Mouse (Mus musculus) embryonic facial prominence, embryonic 11.5 days (tissue): ENCODE results near the gene Gm5269. TPM values are rescaled to one million over a fixed set of nuclear protein-coding genes. Genes with fewer than 3 reads are reported as not detected.

Source experiments
- ATAC-seq: fragments of 200-750 bp; cut with Nextera tagmentation; replicated peaks from 2 replicates; pipeline ENCODE4 v1.8.0; 2017; ENCODE audit warnings: low read depth; ENCODE audit not compliant: insufficient number of reproducible peaks, low FRiP score, low TSS enrichment
- DNase-seq: peaks from one replicate; pipeline ENCODE4 v3.0.0-alpha.2; 2015; ENCODE audit warnings: low spot score
- H3K27ac ChIP-seq: fragments of 300-500 bp; sonication (generic); replicated peaks from 2 replicates; pipeline ENCODE4 v1.5.1; 2014; ENCODE audit warnings: mild to moderate bottlenecking, low read depth, low read length, control low read depth
- H3K27me3 ChIP-seq: fragments of 300-500 bp; sonication (generic); 2 replicates; pipeline ENCODE4 v1.6.1; 2014; ENCODE audit warnings: mild to moderate bottlenecking, low read length, moderate library complexity, mixed read lengths; ENCODE audit not compliant: control insufficient read depth, insufficient read depth
- H3K36me3 ChIP-seq: fragments of 300-500 bp; sonication (generic); replicated peaks from 2 replicates; pipeline ENCODE4 v1.6.1; 2014; ENCODE audit warnings: low read depth, mild to moderate bottlenecking, low read length, moderate library complexity, mixed read lengths; ENCODE audit not compliant: control insufficient read depth, insufficient read depth
- H3K4me1 ChIP-seq: fragments of 300-500 bp; sonication (generic); 2 replicates; pipeline ENCODE4 v1.6.1; 2014; ENCODE audit warnings: low read length, mixed read lengths; ENCODE audit not compliant: control insufficient read depth, insufficient read depth
- H3K4me2 ChIP-seq: fragments of 300-500 bp; sonication (generic); 2 replicates; pipeline ENCODE4 v1.6.1; 2014; ENCODE audit warnings: low read depth, mild to moderate bottlenecking, control low read depth, low read length, moderate library complexity
- H3K4me3 ChIP-seq: fragments of 300-500 bp; sonication (generic); 2 replicates; pipeline ENCODE4 v1.5.1; 2014; ENCODE audit warnings: low read depth, low read length, control low read depth
- H3K9ac ChIP-seq: fragments of 300-500 bp; sonication (generic); replicated peaks from 2 replicates; pipeline ENCODE4 v1.6.1; 2014; ENCODE audit warnings: mild to moderate bottlenecking, control low read depth, low read length
- H3K9me3 ChIP-seq: fragments of 300-500 bp; sonication (generic); replicated peaks from 2 replicates; pipeline ENCODE4 v1.6.1; 2016; ENCODE audit warnings: mild to moderate bottlenecking, low read length, inconsistent platforms, mixed read lengths; ENCODE audit not compliant: control insufficient read depth
- WGBS: fragments of 180-500 bp; shearing (Covaris S2); extraction: QIAGEN DNeasy Blood & Tissue Kit; methylation state at CpG from one replicate; pipeline ENCODE4 v1.1.7; 2014; 5-methylcytosine and 5-hydroxymethylcytosine counted together
- polyA plus RNA-seq: library from polyadenylated mRNA; unstranded; fragments of >200 nt; fragmentation: Nextera tagmentation; extraction: Ambion mirVana; gene quantifications from 2 replicates; pipeline ENCODE4 v1.2.1, GENCODE M21; 2014

Gm5269 gene
- polyA plus RNA-seq, 1 experiment from 2014 or later: not detected

DNA sequence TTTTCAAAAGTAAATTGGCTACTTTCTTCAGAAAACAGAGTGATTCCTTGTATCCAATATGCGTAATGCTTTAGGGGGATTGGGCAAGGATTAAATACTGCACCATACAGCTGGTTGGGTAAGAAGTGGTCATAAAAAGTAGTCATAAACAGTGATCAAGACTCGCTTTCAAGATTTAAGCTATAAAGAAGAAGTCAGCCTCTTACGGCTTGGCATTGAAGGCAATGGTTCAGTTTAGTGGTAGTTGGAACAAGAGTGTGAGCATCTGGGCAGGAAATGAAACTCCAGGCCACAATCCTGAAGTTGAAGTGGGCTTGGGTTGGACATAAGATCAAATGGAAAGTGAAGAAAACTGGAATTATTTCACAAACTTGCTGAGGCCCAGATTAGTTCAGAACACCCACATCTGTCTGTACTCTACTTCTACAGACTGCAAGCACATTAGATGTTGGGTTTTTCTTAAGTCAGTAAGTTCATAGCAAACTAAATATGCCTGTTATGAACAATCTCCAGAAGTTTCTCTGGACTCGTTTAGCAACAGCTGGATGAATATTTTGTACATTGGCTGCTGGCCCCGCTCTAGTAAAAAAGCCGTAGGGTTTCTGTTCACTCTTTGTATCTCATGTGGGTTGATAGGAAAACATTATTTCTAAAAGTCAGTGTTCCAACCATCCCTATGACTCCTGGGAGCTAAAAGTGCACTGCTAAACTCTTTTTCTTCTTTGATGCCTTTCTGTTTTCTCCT lies 4.3 kb upstream of the Gm5269 start:
- Histone ChIP-seq H3K9ac (no peak overlapping the region), H3K9me3 (no peaks in the 10 kb centered on the region), H3K4me3 (no peak overlapping the region), H3K4me2 (no peak overlapping the region), H3K4me1 (no peaks in the 10 kb centered on the region), H3K36me3 (no peaks in the 10 kb centered on the region), H3K27me3 (no peaks in the 10 kb centered on the region), H3K27ac (no peak overlapping the region)
- no peak for ATAC-seq
- 88% methylated on average over 6 of the region's 6 CpGs for WGBS
- no peak for DNase-seq

DNA sequence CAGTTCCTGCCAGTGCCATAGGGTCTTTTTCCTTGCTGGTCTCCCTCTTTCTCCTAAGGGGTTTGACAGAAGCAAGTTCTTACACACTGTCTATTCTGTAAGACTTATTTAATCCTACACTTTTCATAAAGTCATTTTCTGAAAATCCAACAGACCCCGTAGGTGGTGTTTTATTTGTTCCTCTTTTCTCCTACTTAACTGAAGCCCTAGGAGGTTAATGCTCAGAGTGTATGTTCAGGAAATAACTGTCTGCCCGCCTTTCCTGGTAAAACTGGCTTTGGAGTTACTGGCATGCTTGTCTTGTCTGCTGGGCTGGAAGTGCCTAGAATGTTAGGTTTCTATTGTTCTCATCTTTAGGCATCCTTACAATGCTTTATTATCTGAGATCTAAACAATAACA lies 1.9 kb upstream of the Gm5269 start:
- ATAC-seq (no peak), DNase-seq (no peak)
- Histone ChIP-seq H3K4me2 (no peak overlapping the region), H3K27ac (no peak overlapping the region), H3K4me1 (no peaks in the 10 kb centered on the region), H3K9me3 (no peaks in the 10 kb centered on the region), H3K4me3 (no peak overlapping the region), H3K27me3 (no peaks in the 10 kb centered on the region), H3K36me3 (no peaks in the 10 kb centered on the region), H3K9ac (no peak overlapping the region)
- WGBS: 72% methylated on average over 2 of the region's 2 CpGs

DNA sequence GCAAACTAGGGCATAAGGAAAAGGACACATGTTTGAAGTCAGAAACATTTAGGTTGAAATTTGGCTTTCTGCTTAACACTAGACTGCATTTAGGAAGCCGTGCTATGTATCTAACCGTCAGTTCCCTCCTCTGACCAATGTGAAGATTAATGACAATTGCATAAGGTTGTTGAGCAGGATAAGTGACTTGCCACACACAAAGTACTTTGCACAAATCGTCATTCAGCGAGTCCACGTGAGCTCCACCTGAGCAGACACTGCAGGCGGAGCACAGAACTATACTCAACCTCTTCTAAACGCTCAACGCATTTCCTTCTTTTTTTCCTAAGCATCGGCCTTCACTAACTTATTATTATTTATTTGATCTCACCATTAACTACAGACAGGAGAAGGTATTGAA lies 3.3 kb downstream of the Gm5269 start:
- WGBS: 90% methylated on average over 9 of the region's 9 CpGs
- DNase-seq: no peak
- H3K9me3 ChIP-seq: no peaks in the 10 kb centered on the region
- no peak for ATAC-seq
- H3K9ac ChIP-seq: no peak overlapping the region
- no peak overlapping the region for H3K4me2 ChIP-seq
- no peak overlapping the region for H3K4me3 ChIP-seq
- H3K27ac ChIP-seq: no peak overlapping the region
- no peaks in the 10 kb centered on the region for H3K27me3 ChIP-seq
- H3K4me1 ChIP-seq: no peaks in the 10 kb centered on the region
- no peaks in the 10 kb centered on the region for H3K36me3 ChIP-seq

DNA sequence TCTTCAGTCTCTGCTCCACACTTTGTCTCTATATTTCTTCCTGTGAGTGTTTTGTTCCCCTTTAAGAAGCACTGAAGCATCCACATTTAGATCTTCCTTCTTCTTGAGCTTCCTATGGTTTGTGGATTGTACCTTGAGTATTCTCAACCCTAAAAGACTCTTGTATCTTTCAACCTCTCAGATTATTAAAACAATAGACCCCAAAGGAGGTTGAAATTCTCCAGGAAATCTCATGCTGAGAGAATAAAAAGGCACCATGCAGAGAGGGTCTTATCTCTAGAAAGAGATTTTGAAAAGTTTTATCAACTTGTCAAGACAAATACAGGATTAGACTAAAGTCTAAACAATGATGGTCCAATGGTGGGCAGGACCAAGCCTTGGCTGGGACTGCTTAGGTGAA lies 6.7 kb downstream of the Gm5269 start:
- H3K27ac ChIP-seq: no peak overlapping the region
- ATAC-seq: no peak
- H3K9ac ChIP-seq: no peak overlapping the region
- no peak overlapping the region for H3K4me2 ChIP-seq
- no peak overlapping the region for H3K4me3 ChIP-seq
- H3K9me3 ChIP-seq: no peaks in the 10 kb centered on the region
- no peak for DNase-seq
- no peaks in the 10 kb centered on the region for H3K4me1 ChIP-seq
- H3K27me3 ChIP-seq: no peaks in the 10 kb centered on the region
- no peaks in the 10 kb centered on the region for H3K36me3 ChIP-seq

DNA sequence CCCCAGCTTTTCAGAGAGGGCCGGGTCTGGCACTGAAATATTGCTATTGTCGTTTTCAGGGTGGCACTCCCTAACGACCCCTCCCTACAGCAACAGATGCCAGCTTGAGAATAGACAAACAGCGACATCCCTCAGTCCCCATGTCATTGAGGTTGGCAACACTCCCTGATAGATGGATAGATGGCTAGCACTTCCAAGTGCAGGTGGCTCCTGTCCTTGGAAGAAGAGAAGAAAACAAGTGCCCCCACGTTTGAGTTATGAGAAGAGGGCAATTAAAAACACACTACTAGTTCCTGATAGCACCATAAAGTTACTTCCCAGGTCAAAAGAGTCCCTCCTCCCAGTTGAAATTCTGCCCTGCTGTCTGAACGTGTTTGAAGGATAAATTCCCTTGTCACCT lies 8.0 kb downstream of the Gm5269 start:
- Histone ChIP-seq H3K9me3 (no peaks in the 10 kb centered on the region), H3K36me3 (no peaks in the 10 kb centered on the region), H3K4me3 (no peak overlapping the region), H3K27me3 (no peaks in the 10 kb centered on the region), H3K4me2 (no peak overlapping the region), H3K9ac (no peak overlapping the region), H3K4me1 (no peaks in the 10 kb centered on the region), H3K27ac (no peak overlapping the region)
- 67% methylated on average over 6 of the region's 6 CpGs for WGBS
- DNase-seq (no peak), ATAC-seq (no peak)

DNA sequence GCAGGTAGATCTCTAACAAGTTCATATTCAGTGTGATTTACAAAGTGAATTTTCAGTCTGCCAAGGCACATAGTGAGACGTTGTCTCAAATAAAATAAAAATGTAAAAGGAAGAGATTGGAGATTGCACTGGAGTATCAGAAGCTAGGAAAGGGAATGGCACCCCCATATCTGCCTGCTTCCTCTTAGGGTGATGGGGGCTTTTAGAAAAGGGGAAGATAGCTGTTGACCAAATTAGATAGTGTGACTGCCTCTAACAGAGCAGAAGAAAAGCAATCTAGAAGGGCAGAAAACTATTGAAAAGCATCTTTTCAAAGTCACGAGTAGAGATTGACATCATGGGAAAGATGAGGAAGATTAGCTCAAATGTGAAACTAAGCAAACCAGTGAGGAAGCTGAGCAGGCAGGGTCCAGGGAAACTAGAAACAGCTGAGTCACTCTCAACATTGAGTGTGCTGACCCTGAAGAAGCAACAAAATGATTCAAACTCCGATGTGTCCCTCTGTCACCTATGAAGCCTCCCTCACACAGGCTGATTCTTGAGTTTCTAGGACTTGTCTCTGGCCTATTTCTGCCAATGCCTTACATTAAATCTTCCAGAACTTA lies 8.7 kb downstream of the Gm5269 start:
- Histone ChIP-seq H3K36me3 (no peaks in the 10 kb centered on the region), H3K4me2 (no peak overlapping the region), H3K4me1 (no peaks in the 10 kb centered on the region), H3K9ac (no peak overlapping the region), H3K4me3 (no peak overlapping the region), H3K9me3 (no peaks in the 10 kb centered on the region), H3K27ac (no peak overlapping the region), H3K27me3 (no peaks in the 10 kb centered on the region)
- 78% methylated on average over 3 of the region's 3 CpGs for WGBS
- DNase-seq (no peak), ATAC-seq (no peak)

DNA sequence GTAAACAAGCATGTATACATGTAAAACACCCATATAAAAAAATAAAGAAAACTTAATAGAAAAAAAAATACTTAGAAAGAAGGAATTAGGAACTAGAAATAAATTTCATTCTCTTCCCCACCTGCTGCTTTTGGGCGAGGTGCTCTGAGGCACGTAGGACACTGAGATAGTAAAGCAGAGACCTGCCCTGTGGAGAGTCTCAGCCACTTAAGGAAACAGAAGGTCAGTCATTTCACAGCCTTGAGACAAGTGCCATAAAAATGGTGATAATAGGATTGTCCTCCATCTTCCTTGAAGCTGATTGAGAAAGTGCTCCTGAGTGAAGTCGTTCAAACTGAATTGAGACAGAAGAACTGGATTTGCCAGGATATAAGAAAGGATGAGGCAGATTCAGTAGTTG lies 12.6 kb downstream of the Gm5269 start:
- no peaks in the 10 kb centered on the region for H3K4me1 ChIP-seq
- WGBS: 93% methylated on average over 3 of the region's 3 CpGs
- ATAC-seq (no peak), DNase-seq (no peak)
- H3K4me3 ChIP-seq: no peak overlapping the region
- H3K27ac ChIP-seq: no peak overlapping the region
- H3K9me3 ChIP-seq: no peaks in the 10 kb centered on the region
- no peak overlapping the region for H3K4me2 ChIP-seq
- no peak overlapping the region for H3K9ac ChIP-seq
- no peaks in the 10 kb centered on the region for H3K27me3 ChIP-seq
- no peaks in the 10 kb centered on the region for H3K36me3 ChIP-seq

DNA sequence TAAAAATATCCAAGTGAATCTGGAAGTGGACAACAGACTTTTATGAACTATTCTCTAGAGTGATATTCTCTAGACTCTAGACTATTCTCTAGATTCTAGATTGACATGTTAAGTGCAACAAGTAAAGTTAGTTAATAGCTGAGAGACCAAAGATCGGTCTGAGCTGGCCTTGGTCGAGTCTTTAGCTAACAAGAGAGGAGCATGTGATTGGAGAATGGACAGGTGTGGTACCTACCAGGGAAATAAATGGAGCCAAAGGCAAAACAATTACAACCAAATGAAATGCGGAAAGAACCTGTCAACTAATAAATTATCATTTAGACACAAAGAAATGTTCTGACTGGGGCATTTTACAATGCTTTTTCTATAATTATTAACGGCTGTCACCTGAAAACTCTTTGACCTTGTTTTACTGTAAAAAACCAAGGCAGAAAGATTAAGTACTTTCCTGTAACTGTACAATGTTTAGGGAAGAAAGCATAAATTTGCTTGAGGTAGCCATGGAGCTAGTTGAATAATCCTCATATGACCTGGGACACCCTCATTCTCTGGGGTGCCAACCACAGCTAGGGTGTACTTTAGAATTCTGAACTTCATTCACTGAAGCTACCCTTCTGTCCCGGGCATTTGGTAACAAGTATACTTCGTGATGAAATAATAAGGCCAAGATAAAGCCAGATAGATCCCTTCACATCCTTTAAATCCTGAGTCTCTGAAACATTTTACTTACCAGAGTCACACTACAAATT lies 13.4 kb downstream of the Gm5269 start:
- H3K4me2 ChIP-seq: no peak overlapping the region
- DNase-seq (no peak), ATAC-seq (no peak)
- H3K9me3 ChIP-seq: no peaks in the 10 kb centered on the region
- 89% methylated on average over 6 of the region's 6 CpGs for WGBS
- no peaks in the 10 kb centered on the region for H3K27me3 ChIP-seq
- no peak overlapping the region for H3K9ac ChIP-seq
- no peaks in the 10 kb centered on the region for H3K36me3 ChIP-seq
- no peak overlapping the region for H3K4me3 ChIP-seq
- no peaks in the 10 kb centered on the region for H3K4me1 ChIP-seq
- H3K27ac ChIP-seq: no peak overlapping the region
